Mouse (Mus musculus) testis, adult 2 months (tissue): ENCODE results near the gene Pitpnm3.

ENCODE experiments used
- CTCF ChIP-seq: fragments of 200-500 bp; IDR thresholded peaks from 2 replicates; pipeline ENCODE4 v1.5.1; 2012; ENCODE audit warnings: low read depth, mild to moderate bottlenecking, inconsistent platforms, low read length, moderate library complexity; ENCODE audit not compliant: control insufficient read depth, insufficient read depth, insufficient replicate concordance
- POLR2A ChIP-seq: fragments of 200-500 bp; IDR thresholded peaks from 2 replicates; pipeline ENCODE4 v1.6.1; 2012; ENCODE audit warnings: low read depth, mild to moderate bottlenecking, inconsistent platforms, low read length, moderate library complexity; ENCODE audit not compliant: control insufficient read depth

GRCm38 (mm10) chr11:72000194-72000593 lies 135.4 kb downstream of the Pitpnm3 start:
- no peak for TF ChIP-seq POLR2A
- no peak for TF ChIP-seq CTCF
